Mouse (Mus musculus) E14TG2a.4 (cell line): ENCODE data around the gene Rnf38.

Experiments used
- H3K27me3 ChIP-seq: 2 replicates; pipeline ENCODE4 v1.6.1; 2014; ENCODE audit warnings: low read length, control low read depth; ENCODE audit not compliant: insufficient read depth
- H3K36me3 ChIP-seq: 2 replicates; pipeline ENCODE4 v1.6.1; 2014; ENCODE audit warnings: low read length, control low read depth; ENCODE audit not compliant: insufficient read depth
- H3K4me1 ChIP-seq: replicated peaks from 2 replicates; pipeline ENCODE4 v1.6.1; 2014; ENCODE audit warnings: low read depth, low read length, control low read depth
- H3K4me3 ChIP-seq: replicated peaks from 2 replicates; pipeline ENCODE4 v1.5.1; 2014; ENCODE audit warnings: mild to moderate bottlenecking, low read length
- H3K9me3 ChIP-seq: 2 replicates; pipeline ENCODE4 v1.6.1; 2014; ENCODE audit warnings: low read length, control low read depth
- CTCF ChIP-seq: conservative IDR thresholded peaks from 2 replicates; pipeline ENCODE4 v1.5.1; 2014; ENCODE audit warnings: low read length
- NANOG ChIP-seq: IDR thresholded peaks from 2 replicates; pipeline ENCODE4 v1.6.1; 2014; ENCODE audit warnings: borderline replicate concordance, low read length, mixed read lengths
- POU5F1 ChIP-seq: IDR thresholded peaks from 2 replicates; pipeline ENCODE4 v1.6.1; 2014; ENCODE audit warnings: low read length, borderline replicate concordance

The Rnf38 gene

GRCm38 (mm10) chr4:44164621-44165020, 69.0 kb downstream of the Rnf38 start:
- no peaks in the 10 kb centered on the region for H3K36me3 ChIP-seq
- no peak overlapping the region for H3K4me3 ChIP-seq
- no peaks in the 10 kb centered on the region for H3K9me3 ChIP-seq
- H3K4me1 ChIP-seq: peaks cover 42% of the 10 kb centered on the region
- H3K27me3 ChIP-seq: no peaks in the 10 kb centered on the region
- TF ChIP-seq NANOG: no peak
- no peak for TF ChIP-seq CTCF

DNA sequence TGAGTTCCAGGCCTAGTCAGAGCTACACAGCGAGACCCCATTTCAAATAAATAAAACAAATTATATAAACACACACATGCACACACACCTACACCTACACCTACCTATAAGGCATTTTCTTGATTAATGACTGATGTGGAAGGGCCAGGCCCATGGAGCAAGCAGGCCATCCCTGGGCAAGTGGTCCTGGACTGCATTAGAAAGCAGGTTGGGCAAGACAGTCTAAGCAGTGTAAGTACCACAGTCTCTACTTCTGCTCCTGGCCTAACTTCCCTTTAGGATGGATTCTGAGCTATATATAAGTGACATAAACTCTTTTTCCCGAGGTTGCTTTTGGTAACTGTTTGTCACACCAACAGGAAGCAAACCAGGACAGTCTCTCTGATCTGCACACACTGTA, 70.6 kb downstream of the Rnf38 start:
- no peak overlapping the region for H3K4me3 ChIP-seq
- H3K27me3 ChIP-seq: no peaks in the 10 kb centered on the region
- TF ChIP-seq POU5F1: no peak
- TF ChIP-seq CTCF: no peak
- no peak for TF ChIP-seq NANOG
- peaks cover 30% of the 10 kb centered on the region for H3K4me1 ChIP-seq
- H3K9me3 ChIP-seq: no peaks in the 10 kb centered on the region
- 0 out of 2 replicates have a peak, but pooled peaks cover 5% of the 10 kb centered on the region for H3K36me3 ChIP-seq

- Histone ChIP-seq H3K4me3 (0 out of 2 replicates have a peak overlapping the region, but pooled peaks have one; percentile 7), H3K36me3 (0 out of 2 replicates have a peak, but pooled peaks cover 5% of the 10 kb centered on the region), H3K27me3 (no peaks in the 10 kb centered on the region), H3K9me3 (no peaks in the 10 kb centered on the region), H3K4me1 (peaks cover 23% of the 10 kb centered on the region)
- TF ChIP-seq POU5F1 (no peak), CTCF (no peak), NANOG (no peak)
Measured at GRCm38 (mm10) chr4:44160990-44161689, 72.4 kb downstream of the Rnf38 start.

GRCm38 (mm10) chr4:44159839-44160238, 73.8 kb downstream of the Rnf38 start:
- H3K36me3 ChIP-seq: peaks cover 7% of the 10 kb centered on the region; the same call in 1 of the 2 replicates
- no peaks in the 10 kb centered on the region for H3K9me3 ChIP-seq
- TF ChIP-seq CTCF (no peak), POU5F1 (no peak), NANOG (no peak)
- no peak overlapping the region for H3K4me3 ChIP-seq
- H3K4me1 ChIP-seq: peaks cover 29% of the 10 kb centered on the region
- H3K27me3 ChIP-seq: no peaks in the 10 kb centered on the region

GRCm38 (mm10) chr4:44156481-44156880, 77.1 kb downstream of the Rnf38 start:
- H3K4me3 ChIP-seq: no peak overlapping the region
- no peaks in the 10 kb centered on the region for H3K27me3 ChIP-seq
- TF ChIP-seq CTCF (no peak), POU5F1 (no peak), NANOG (no peak)
- H3K9me3 ChIP-seq: no peaks in the 10 kb centered on the region
- peaks cover 21% of the 10 kb centered on the region for H3K36me3 ChIP-seq
- H3K4me1 ChIP-seq: peaks cover 21% of the 10 kb centered on the region

GRCm38 (mm10) chr4:44154884-44155283, 78.7 kb downstream of the Rnf38 start:
- H3K9me3 ChIP-seq: no peaks in the 10 kb centered on the region
- no peaks in the 10 kb centered on the region for H3K27me3 ChIP-seq
- H3K36me3 ChIP-seq: peaks cover 31% of the 10 kb centered on the region
- no peak for TF ChIP-seq CTCF
- TF ChIP-seq POU5F1: no peak
- TF ChIP-seq NANOG: no peak
- H3K4me1 ChIP-seq: peaks cover 10% of the 10 kb centered on the region; the same call in 1 of the 2 replicates
- no peak overlapping the region for H3K4me3 ChIP-seq

GRCm38 (mm10) chr4:44152904-44153303, 80.7 kb downstream of the Rnf38 start:
- Histone ChIP-seq H3K4me1 (peaks cover 9% of the 10 kb centered on the region; the same call in 1 of the 2 replicates), H3K9me3 (no peaks in the 10 kb centered on the region), H3K27me3 (no peaks in the 10 kb centered on the region), H3K36me3 (peaks cover 43% of the 10 kb centered on the region), H3K4me3 (no peak overlapping the region)
- TF ChIP-seq NANOG: no peak
- TF ChIP-seq POU5F1: no peak
- no peak for TF ChIP-seq CTCF

- Histone ChIP-seq H3K27me3 (no peaks in the 10 kb centered on the region), H3K9me3 (no peaks in the 10 kb centered on the region), H3K4me3 (no peak overlapping the region), H3K4me1 (0 out of 2 replicates have a peak, but pooled peaks cover 2% of the 10 kb centered on the region), H3K36me3 (peaks cover 68% of the 10 kb centered on the region)
- TF ChIP-seq CTCF (no peak), POU5F1 (no peak), NANOG (no peak)
Measured at GRCm38 (mm10) chr4:44126805-44127204, 106.8 kb downstream of the Rnf38 start.
